Mouse (Mus musculus) liver, embryonic 11.5 days (tissue): ENCODE data around the gene Tmem25. TPM values are rescaled to one million over a fixed set of nuclear protein-coding genes. Genes with fewer than 3 reads are reported as not detected.

Source experiments
- ATAC-seq: fragments of 200-750 bp; cut with Nextera tagmentation; replicated peaks from 2 replicates; pipeline ENCODE4 v1.8.0; 2017; ENCODE audit warnings: moderate number of reproducible peaks, mild to moderate bottlenecking, moderate TSS enrichment, moderate library complexity; ENCODE audit not compliant: low FRiP score
- DNase-seq: peaks from one replicate; pipeline ENCODE4 v3.0.0-alpha.2; 2017; ENCODE audit warnings: low spot score
- H3K27ac ChIP-seq: fragments of 300-500 bp; sonication (generic); 2 replicates; pipeline ENCODE4 v1.5.1; 2014; ENCODE audit warnings: mild to moderate bottlenecking, low read depth, low read length, control low read depth
- H3K27me3 ChIP-seq: fragments of 300-500 bp; sonication (generic); replicated peaks from 2 replicates; pipeline ENCODE4 v1.6.1; 2014; ENCODE audit warnings: low read length, mixed read lengths; ENCODE audit not compliant: control insufficient read depth, insufficient read depth
- H3K36me3 ChIP-seq: fragments of 300-500 bp; sonication (generic); 2 replicates; pipeline ENCODE4 v1.6.1; 2014; ENCODE audit warnings: mild to moderate bottlenecking, low read length, moderate library complexity, mixed read lengths; ENCODE audit not compliant: control insufficient read depth, insufficient read depth
- H3K4me1 ChIP-seq: fragments of 300-500 bp; sonication (generic); replicated peaks from 2 replicates; pipeline ENCODE4 v1.6.1; 2014; ENCODE audit warnings: low read length, mixed read lengths; ENCODE audit not compliant: control insufficient read depth, insufficient read depth
- H3K4me2 ChIP-seq: fragments of 300-500 bp; sonication (generic); 2 replicates; pipeline ENCODE4 v1.6.1; 2014; ENCODE audit warnings: mild to moderate bottlenecking, control low read depth, moderate library complexity
- H3K4me3 ChIP-seq: fragments of 300-500 bp; sonication (generic); 2 replicates; pipeline ENCODE4 v1.5.1; 2014; ENCODE audit warnings: low read depth, low read length, control low read depth
- H3K9ac ChIP-seq: fragments of 300-500 bp; sonication (generic); 2 replicates; pipeline ENCODE4 v1.6.1; 2014; ENCODE audit warnings: low read depth, low read length, control low read depth
- H3K9me3 ChIP-seq: fragments of 300-500 bp; sonication (generic); 2 replicates; pipeline ENCODE4 v1.6.1; 2016; ENCODE audit warnings: low read length, inconsistent platforms, mixed read lengths; ENCODE audit not compliant: control insufficient read depth
- WGBS: fragments of 180-500 bp; shearing (Covaris S2); extraction: QIAGEN DNeasy Blood & Tissue Kit; methylation state at CpG from one replicate; pipeline ENCODE4 v1.1.7; 2014; 5-methylcytosine and 5-hydroxymethylcytosine counted together
- polyA plus RNA-seq: library from polyadenylated mRNA; unstranded; fragments of >200 nt; fragmentation: Nextera tagmentation; extraction: Ambion mirVana; gene quantifications from 2 replicates; pipeline ENCODE4 v1.2.1, GENCODE M21; 2014

Gene Tmem25
- polyA plus RNA-seq, 1 experiment from 2014 or later, result 1.2 TPM

DNA sequence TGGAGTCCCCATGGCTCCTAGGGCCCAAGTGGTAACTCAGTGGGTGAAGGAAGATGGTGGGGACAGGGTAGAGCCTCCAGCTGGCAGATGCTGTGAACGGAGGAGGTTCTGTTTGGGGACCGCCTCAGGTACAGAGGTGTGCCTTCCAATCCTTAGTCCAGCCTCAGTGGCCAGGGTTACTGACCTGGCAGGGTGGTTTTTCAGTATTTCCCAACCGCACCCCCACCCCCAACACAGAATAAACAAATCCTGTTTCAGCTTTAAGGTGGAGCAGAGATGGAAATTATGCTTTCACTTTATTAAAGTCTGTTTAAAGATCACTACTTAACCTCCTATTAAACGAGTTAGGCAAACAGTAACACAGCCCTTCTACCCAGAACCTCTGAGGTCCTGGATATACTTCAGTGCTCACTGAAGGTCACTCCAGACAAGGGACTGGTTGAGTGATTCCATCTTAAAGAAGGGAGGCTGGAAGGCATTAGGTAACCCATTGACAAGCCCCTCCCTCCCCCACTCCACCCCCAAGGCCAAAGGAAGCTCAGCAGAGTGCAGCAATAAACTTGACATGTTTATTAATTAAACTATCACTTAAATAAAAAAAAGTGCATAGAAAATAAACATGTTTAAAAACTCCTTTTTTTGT, 3.8 kb upstream of the Tmem25 start, which contains the start of gene Ttc36:
Gene Ttc36 (minus strand): TSS at position 265 of the 643 bp plus-strand sequence.
- DNase-seq, result no peak
- ATAC-seq, result no peak
- 0 out of 2 replicates have a peak within 1 kb of the TSS, but pooled peaks have one; percentile 10 for H3K4me2 ChIP-seq
- 64% methylated on average over 4 of the region's 4 CpGs for WGBS
- H3K9ac ChIP-seq, result no peak within 1 kb of the TSS
- H3K4me3 ChIP-seq, result no peak within 1 kb of the TSS
- peaks cover 14% of the 10 kb centered on the region for H3K36me3 ChIP-seq
- no peaks in the 10 kb centered on the region for H3K9me3 ChIP-seq
- H3K27ac ChIP-seq, result no peak within 1 kb of the TSS
- H3K27me3 ChIP-seq, result peaks cover 15% of the 10 kb centered on the region
- H3K4me1 ChIP-seq, result peaks cover 14% of the 10 kb centered on the region

DNA sequence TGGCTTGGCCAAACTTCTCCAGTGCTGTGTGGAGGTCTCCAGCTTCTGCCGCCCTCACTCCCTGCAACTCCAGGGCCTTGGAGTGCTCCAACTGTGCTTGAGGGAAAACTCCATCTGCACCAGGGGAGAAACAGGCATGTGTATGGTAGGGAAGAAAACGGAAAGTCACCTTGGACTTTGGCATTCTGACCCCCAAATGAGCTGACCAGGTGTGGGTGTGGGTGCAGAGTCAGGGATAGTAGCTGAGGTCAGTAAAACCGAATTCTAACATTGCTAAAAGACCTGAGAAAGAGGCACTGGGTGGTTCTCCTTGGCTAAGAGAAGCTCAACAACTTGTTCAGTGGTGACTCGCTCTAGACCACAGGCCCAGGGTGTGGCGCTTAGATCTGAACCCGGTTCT, 2.6 kb upstream of the Tmem25 start:
- no peak overlapping the region for H3K4me2 ChIP-seq
- WGBS, result 70% methylated on average over 6 of the region's 6 CpGs
- peaks cover 7% of the 10 kb centered on the region for H3K36me3 ChIP-seq
- DNase-seq (no peak), ATAC-seq (no peak)
- H3K27me3 ChIP-seq, result peaks cover 17% of the 10 kb centered on the region
- H3K4me1 ChIP-seq, result peaks cover 14% of the 10 kb centered on the region
- no peak overlapping the region for H3K4me3 ChIP-seq
- H3K9me3 ChIP-seq, result no peaks in the 10 kb centered on the region
- no peak overlapping the region for H3K27ac ChIP-seq
- no peak overlapping the region for H3K9ac ChIP-seq

DNA sequence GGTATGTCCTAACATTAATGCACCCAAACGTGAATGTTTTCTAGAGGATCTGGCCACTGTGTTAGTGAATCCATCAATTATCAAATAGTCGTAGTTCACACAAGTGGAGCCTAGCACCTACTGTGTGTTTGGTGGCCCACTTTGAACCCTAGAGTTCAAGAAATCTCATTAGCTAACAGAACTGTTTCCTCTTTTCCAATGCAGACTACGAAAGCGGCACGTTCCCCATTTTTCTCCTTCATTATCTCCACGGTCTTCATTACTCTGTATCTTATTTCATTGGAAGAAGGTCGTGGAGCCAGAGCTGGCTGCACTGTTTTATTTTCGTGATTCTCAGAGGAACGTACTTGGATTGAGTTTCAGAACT, 834 bp upstream of the Tmem25 start:
- Histone ChIP-seq H3K36me3 (no peaks in the 10 kb centered on the region; the same call in none of the 2 replicates), H3K9me3 (no peaks in the 10 kb centered on the region), H3K4me1 (peaks cover 14% of the 10 kb centered on the region), H3K4me3 (peak overlapping the region; percentile 72), H3K27ac (no peak overlapping the region), H3K27me3 (peaks cover 19% of the 10 kb centered on the region), H3K9ac (peak overlapping the region; percentile 72), H3K4me2 (peak overlapping the region; percentile 99)
- WGBS, result 37% methylated on average over 9 of the region's 9 CpGs
- DNase-seq (no peak), ATAC-seq (no peak)

DNA sequence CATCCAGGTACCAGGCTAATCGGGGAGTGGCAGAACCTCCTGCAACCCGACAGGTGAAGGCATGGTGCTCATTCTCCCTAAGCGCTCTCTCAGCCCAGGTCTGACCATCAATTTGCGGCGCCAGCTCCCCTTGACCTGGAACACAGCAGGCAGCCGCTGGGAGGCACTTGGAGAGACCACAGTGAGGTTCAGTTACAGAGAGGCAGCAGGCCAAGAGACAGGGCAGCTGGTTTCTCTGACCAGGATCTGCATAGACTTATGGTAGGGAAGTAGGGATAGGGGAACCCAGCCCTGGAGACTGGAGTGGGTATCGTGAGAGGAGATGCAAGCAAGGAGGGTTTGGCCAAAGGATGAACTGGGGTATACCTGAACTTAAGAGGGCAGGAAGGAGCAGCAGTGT, 809 bp downstream of the Tmem25 start:
- no peak overlapping the region for H3K27ac ChIP-seq
- peaks cover 19% of the 10 kb centered on the region for H3K27me3 ChIP-seq
- 39% methylated on average over 7 of the region's 7 CpGs for WGBS
- no peaks in the 10 kb centered on the region for H3K36me3 ChIP-seq
- ATAC-seq, result no peak
- H3K4me2 ChIP-seq, result peak overlapping the region; percentile 99
- no peak overlapping the region for H3K4me3 ChIP-seq
- no peaks in the 10 kb centered on the region for H3K9me3 ChIP-seq
- H3K4me1 ChIP-seq, result peaks cover 14% of the 10 kb centered on the region
- no peak overlapping the region for H3K9ac ChIP-seq
- DNase-seq, result no peak

DNA sequence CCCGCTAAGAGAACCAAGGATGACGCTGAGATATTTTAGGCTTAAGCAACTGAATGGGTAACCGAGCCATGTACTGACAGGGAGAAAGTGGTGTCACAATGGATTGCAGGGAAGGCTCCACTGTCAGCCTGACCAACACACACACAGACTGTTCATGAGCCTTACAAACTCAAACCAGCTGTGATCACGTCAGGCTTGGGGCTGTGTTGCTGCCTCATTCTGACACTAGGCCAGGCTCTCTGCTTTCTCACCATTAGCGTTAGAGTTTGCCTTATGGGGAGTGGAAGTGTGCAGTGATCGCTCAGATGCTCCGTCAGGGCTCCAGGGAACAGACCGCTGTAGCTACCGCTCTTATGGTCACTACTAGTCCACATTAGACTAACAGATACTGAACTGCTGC, 6.3 kb downstream of the Tmem25 start:
- no peak for DNase-seq
- no peak for ATAC-seq
- 79% methylated on average over 9 of the region's 9 CpGs for WGBS
- H3K4me1 ChIP-seq, result no peaks in the 10 kb centered on the region
- H3K9ac ChIP-seq, result no peak overlapping the region
- H3K9me3 ChIP-seq, result no peaks in the 10 kb centered on the region
- H3K4me3 ChIP-seq, result no peak overlapping the region
- no peak overlapping the region for H3K27ac ChIP-seq
- peaks cover 2% of the 10 kb centered on the region; the same call in 1 of the 2 replicates for H3K36me3 ChIP-seq
- peaks cover 4% of the 10 kb centered on the region; the same call in 1 of the 2 replicates for H3K27me3 ChIP-seq
- no peak overlapping the region for H3K4me2 ChIP-seq

DNA sequence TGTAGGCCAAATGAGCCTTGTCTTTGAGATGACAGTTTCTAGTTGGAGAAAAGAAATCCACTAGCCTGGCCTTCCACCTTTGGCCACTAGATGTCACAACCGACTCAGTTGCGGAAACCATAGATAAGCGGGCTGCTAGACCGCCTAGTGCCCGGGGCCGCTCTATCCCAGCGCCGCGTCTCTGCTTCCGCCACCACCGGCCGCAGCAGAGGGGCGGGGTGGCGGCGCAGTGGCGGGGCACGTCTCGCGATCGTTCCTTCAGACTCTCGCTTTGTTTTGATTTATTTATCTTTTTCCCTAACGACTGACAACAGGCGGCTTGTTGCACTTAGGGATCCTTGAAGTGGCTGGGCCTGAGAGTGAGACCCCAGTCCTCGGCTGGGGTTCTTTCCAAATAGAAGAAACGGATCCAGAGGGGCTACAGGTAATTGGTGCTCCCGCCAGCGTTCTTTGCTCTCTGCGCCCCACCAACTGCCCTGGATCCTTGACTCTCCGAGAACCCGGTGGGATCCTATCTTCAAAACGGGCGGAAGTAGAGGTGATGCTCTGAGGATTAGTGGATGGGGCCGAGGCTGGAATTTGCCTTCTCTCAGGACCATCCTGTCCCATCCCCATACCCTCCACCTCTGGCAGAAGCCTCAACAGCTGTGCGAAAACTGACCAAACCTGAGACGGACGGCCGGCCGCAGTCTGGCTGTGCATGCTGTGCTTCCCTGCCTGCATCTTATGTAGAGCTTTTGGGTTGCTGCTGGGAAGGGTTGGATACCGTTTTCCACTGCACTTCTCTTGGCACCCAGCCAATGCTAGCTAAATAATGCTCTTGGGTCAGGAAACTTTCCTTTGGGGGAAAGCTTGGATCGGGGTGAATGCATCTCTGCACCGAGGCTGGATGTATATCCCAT, 26.1 kb downstream of the Tmem25 start:
- Histone ChIP-seq H3K4me3 (peak overlapping the region; percentile 79), H3K27me3 (no peaks in the 10 kb centered on the region), H3K9ac (peak overlapping the region; percentile 73), H3K27ac (peak overlapping the region; percentile 71), H3K36me3 (no peaks in the 10 kb centered on the region), H3K9me3 (no peaks in the 10 kb centered on the region), H3K4me2 (peak overlapping the region; percentile 97), H3K4me1 (peaks cover 2% of the 10 kb centered on the region)
- under 1% methylated on average over 41 of the region's 41 CpGs for WGBS
- DNase-seq, result peak; percentile 90
- peak; percentile 98 for ATAC-seq

DNA sequence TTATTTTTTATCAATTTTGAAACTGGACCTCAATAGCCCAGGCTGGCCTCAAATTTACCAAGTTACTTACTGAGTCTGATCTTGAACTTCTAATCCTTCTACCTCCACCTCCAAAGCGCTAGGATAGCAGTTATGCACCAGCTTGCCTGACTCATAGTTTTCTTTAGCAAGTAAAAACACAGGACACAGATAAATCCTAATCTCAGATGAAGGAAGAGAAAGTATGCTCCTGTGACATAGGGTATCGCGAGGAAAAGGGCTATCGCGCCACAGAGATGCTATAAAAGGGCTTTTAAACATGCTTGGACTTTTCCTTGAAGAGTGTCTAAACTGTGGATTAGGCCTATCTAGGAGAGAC, 26.7 kb downstream of the Tmem25 start:
- 20% methylated on average over 5 of the region's 5 CpGs for WGBS
- DNase-seq, result no peak
- Histone ChIP-seq H3K9me3 (no peaks in the 10 kb centered on the region), H3K4me1 (peaks cover 2% of the 10 kb centered on the region), H3K4me3 (no peak overlapping the region), H3K27me3 (no peaks in the 10 kb centered on the region), H3K4me2 (peak overlapping the region; percentile 11), H3K9ac (0 out of 2 replicates have a peak overlapping the region, but pooled peaks have one; percentile 20), H3K36me3 (no peaks in the 10 kb centered on the region), H3K27ac (peak overlapping the region; percentile 78)
- no peak for ATAC-seq

DNA sequence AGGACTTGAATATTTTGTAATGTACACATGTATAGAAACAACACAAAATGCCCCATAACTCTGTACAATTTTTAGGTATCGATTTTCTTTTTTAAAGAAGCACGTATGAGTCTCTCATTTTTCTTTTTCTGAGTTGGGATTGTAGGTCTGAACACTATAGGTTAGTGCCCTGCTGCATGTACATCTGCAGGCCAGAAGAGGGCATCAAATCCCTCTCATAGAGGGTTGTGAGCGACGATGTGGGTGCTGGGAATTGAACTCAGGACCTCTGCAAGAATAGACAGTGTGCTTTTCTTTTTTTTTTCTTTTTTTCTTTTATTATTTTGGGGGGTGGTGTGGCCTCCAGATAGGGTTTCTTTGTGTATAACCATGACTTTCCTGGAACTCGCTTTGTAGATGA, 27.7 kb downstream of the Tmem25 start:
- Histone ChIP-seq H3K4me3 (no peak overlapping the region), H3K9ac (no peak overlapping the region), H3K27ac (no peak overlapping the region), H3K9me3 (no peaks in the 10 kb centered on the region), H3K27me3 (no peaks in the 10 kb centered on the region), H3K36me3 (no peaks in the 10 kb centered on the region), H3K4me1 (peaks cover 3% of the 10 kb centered on the region), H3K4me2 (no peak overlapping the region)
- no peak for ATAC-seq
- 88% methylated on average over 5 of the region's 5 CpGs for WGBS
- no peak for DNase-seq
